Mouse (Mus musculus) myocyte (in vitro differentiated cells): ENCODE measurements around the gene Lalba.

ENCODE experiments used
- CEBPB ChIP-seq: IDR thresholded peaks from 2 replicates; pipeline ENCODE4 v1.6.1; 2011; ENCODE audit warnings: mild to moderate bottlenecking, moderate library complexity; ENCODE audit not compliant: poor library complexity, insufficient read depth, severe bottlenecking
- E2F4 ChIP-seq: IDR thresholded peaks from one replicate; pipeline ENCODE4 v1.6.1; 2011; ENCODE audit warnings: mild to moderate bottlenecking, control low read depth, moderate library complexity; ENCODE audit not compliant: insufficient read depth
- MAX ChIP-seq: IDR thresholded peaks from one replicate; pipeline ENCODE4 v1.6.1; 2011; ENCODE audit warnings: low read depth, mild to moderate bottlenecking, control low read depth
- MYOD1 ChIP-seq, 3 experiments: IDR thresholded peaks; one replicate each; pipeline ENCODE4 v1.6.1; 2011; ENCODE audit warnings: control low read depth in 2 of 3, low read depth in 2 of 3, mild to moderate bottlenecking in 2 of 3, moderate library complexity in 1 of 3; ENCODE audit not compliant: insufficient read length in 2 of 3, control insufficient read depth in 1 of 3
- MYOG ChIP-seq, 3 experiments: IDR thresholded peaks; one replicate each; pipeline ENCODE4 v1.6.1; 2011; ENCODE audit warnings: control low read depth in 2 of 3, low read depth in 2 of 3, mild to moderate bottlenecking in 2 of 3; ENCODE audit not compliant: insufficient read length in 2 of 3, control insufficient read depth in 1 of 3, insufficient read depth in 1 of 3
- POLR2A ChIP-seq: IDR thresholded peaks from one replicate; pipeline ENCODE4 v1.6.1; 2011; ENCODE audit warnings: low read depth, mild to moderate bottlenecking, control low read depth, moderate library complexity; ENCODE audit not compliant: insufficient read length
- POLR2AphosphoS2 ChIP-seq: IDR thresholded peaks from one replicate; pipeline ENCODE4 v1.6.1; 2011; ENCODE audit warnings: low read depth, control low read depth; ENCODE audit not compliant: insufficient read length
- REST ChIP-seq: IDR thresholded peaks from one replicate; pipeline ENCODE4 v1.6.1; 2011; ENCODE audit warnings: mild to moderate bottlenecking, control low read depth, moderate library complexity; ENCODE audit not compliant: insufficient read depth, insufficient read length
- SRF ChIP-seq: IDR thresholded peaks from one replicate; pipeline ENCODE4 v1.6.1; 2011; ENCODE audit warnings: low read depth; ENCODE audit not compliant: control insufficient read depth, insufficient read length
- TCF12 ChIP-seq: IDR thresholded peaks from one replicate; pipeline ENCODE4 v1.6.1; 2011; ENCODE audit warnings: mild to moderate bottlenecking, control low read depth; ENCODE audit not compliant: poor library complexity, insufficient read depth, severe bottlenecking
- TCF3 ChIP-seq: IDR thresholded peaks from one replicate; pipeline ENCODE4 v1.6.1; 2011; ENCODE audit warnings: low read depth, control low read depth; ENCODE audit not compliant: insufficient read length
- USF1 ChIP-seq: IDR thresholded peaks from one replicate; pipeline ENCODE4 v1.6.1; 2011; ENCODE audit warnings: low read depth, mild to moderate bottlenecking, control low read depth, moderate library complexity

GRCm38 (mm10) chr15:98492102-98492501 lies 9.6 kb upstream of the Lalba start, which contains the start of gene Olfr279:
- TF ChIP-seq POLR2A = no peak
- TF ChIP-seq MYOD1 (IDR thresholded peaks at IDR 0.05; ENCODE audit: control insufficient read depth in 1 of 3, insufficient read length in 2 of 3, low read depth in 2 of 3) = no peak
- TF ChIP-seq CEBPB = no peak
- no peak for TF ChIP-seq MAX
- no peak for TF ChIP-seq POLR2AphosphoS2
- TF ChIP-seq USF1 = no peak
- TF ChIP-seq E2F4 = no peak
- no peak for TF ChIP-seq SRF
- no peak for TF ChIP-seq REST
- no peak for TF ChIP-seq MYOG (IDR thresholded peaks at IDR 0.05; ENCODE audit: control insufficient read depth in 1 of 3, insufficient read depth in 1 of 3, insufficient read length in 2 of 3, low read depth in 2 of 3)
- TF ChIP-seq TCF12 = no peak
- no peak for TF ChIP-seq TCF3
